Mouse (Mus musculus): Measurements from ENCODE around the gene 1700028P14Rik.
"Not testable (repeated sequence)": the region's sequence is repeated elsewhere in the genome, so short reads cannot be mapped to it uniquely, and the experiment has no call there.

Gene 1700028P14Rik
- long read RNA-seq, experiment 1: 0 reads
- long read RNA-seq, experiment 2: 0 reads

- intact Hi-C loops (cut with DNase I): no loop called here
Observed at GRCm38 (mm10) chr19:23652644-23653043, at the start of gene 1700028P14Rik. 1700028P14Rik (minus strand) TSS chr19:23652812.

DNA sequence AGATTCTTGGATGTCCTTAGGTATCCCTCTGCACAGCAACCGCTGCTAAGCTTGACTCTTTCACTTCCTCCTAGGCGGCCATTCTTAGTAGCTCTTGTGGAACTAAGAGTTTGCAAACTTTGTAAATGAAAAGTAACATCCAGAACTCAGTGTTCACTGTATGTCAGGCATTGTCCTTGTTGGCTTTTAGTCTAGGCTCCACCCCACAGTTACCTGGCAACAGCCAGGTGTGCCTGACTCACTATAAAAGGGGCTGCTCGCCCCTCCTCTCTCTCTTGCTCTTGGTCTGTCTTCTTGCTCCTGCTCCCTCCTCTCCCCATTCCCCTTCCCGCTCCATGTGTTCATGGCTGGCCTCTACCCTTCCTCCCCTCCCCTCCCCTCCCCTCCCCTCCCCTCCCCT is 46.5 kb upstream of the 1700028P14Rik start:
- intact Hi-C loops (cut with DNase I): no loop called here

DNA sequence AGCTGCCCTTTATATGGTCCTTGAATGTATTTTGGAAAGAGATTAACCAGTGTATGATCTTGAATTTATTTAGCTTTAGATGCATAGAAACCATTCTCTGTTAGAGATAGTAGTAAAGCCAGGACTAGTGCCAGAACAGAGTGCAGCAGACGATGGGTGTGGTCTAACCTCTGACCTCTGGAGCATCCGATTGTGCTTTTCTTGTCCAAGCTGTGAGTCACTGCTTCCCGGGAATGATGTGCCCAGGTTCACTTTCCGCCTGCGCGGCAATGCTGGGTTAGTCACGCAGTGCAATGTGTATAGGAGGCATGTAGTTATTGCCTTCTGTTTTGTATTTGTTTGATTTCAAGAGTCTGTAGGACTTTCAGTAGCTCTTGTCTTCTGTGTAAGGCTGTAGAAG is 45.8 kb upstream of the 1700028P14Rik start:
- intact Hi-C loops (cut with DNase I): no loop called here

- intact Hi-C loops (cut with DNase I): no loop called here
Observed at GRCm38 (mm10) chr19:23697861-23698260, 45.2 kb upstream of the 1700028P14Rik start.

DNA sequence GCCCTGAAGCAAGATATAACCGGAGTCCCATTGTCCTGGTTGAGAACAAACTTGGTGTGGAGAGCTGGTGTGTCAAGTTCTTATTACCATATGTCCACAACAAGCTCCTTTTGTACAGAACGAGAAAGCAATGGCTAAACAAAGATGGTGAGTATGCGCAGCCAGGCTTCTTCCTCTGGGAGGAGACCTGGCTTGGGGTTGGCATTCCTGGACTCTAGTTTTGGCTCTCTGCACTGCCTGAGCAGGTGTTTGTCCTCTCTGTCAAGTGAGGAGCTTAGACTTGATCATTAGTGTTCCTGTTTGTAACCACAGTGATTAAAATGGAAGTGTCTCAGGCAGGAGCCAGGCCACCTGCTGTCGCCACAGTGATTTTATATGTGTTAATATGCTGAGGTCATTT is 41.7 kb upstream of the 1700028P14Rik start:
- intact Hi-C loops (cut with DNase I): no loop called here

DNA sequence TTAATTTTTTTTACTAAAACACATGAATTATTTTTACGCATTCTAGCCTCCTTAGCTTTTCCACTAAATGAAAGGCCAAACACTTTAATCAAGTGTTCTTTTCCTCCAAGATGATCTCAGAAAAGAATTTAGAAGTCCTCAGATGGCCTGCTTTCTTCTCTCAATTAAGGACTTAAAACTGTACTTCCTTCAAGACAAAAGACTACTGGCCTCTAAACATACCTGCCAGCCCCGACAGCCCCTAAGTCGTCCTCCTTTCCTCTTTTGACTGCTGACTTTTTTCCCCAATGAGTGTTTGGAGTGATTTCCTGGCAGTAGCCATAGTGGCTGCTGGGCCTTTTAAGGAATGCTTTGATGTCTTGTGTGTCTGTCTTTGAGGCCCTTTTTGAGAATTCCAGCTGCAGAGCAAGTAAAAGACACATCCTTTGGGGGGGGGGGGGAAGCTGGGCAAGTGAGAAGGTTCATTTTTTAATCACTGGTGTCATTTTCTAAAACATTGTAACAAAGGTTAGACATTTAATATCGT is 35.9 kb upstream of the 1700028P14Rik start:
- intact Hi-C loops (cut with DNase I): no loop called here

- intact Hi-C loops (cut with DNase I): loop anchor here (2.0 kb wide), 1 partner anchor 71 kb away; the partner anchor contains the start of gene Apba1
Observed at GRCm38 (mm10) chr19:23687296-23688021, 34.8 kb upstream of the 1700028P14Rik start, which contains the start of gene Ptar1. Ptar1 (plus strand) TSS chr19:23687429.

DNA sequence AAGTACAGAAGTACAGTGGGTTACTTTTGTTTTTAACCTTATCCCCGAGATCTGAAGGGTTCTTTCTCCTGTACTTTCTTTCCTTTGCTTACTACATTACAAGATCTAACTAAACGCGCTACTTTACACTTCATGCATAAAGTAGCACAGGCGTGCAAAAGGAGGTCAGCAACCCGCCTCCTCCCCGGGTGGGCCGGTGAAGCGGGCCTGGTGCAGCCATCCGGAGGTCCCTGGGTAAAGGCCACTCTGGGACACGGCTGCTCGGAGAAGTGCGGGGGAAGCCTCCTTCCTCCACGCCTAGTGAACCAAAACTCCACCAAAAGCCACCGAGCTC is 34.3 kb upstream of the 1700028P14Rik start:
- intact Hi-C loops (cut with DNase I): loop anchor here (2.0 kb wide), 1 partner anchor 72 kb away; the partner anchor contains the start of gene Apba1

DNA sequence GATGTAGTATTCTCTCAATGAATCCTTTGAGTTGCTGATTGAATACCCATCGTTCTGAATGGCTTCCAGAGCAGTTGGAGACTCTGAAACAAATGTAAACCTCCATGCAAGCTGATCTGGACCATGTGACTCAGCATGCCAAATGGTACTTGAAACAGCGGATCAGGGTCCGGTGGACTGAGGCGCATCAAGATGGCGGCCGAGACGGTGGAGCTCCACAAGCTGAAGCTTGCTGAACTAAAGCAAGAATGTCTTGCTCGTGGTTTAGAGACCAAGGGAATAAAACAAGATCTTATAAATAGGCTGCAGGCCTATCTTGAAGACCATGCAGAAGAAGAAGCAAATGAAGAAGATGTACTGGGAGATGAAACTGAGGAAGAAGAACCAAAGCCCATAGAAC is 23.0 kb upstream of the 1700028P14Rik start:
- intact Hi-C loops (cut with DNase I): not testable (repeated sequence)

GRCm38 (mm10) chr19:23673021-23673420 is 20.4 kb upstream of the 1700028P14Rik start:
- intact Hi-C loops (cut with DNase I): no loop called here

DNA sequence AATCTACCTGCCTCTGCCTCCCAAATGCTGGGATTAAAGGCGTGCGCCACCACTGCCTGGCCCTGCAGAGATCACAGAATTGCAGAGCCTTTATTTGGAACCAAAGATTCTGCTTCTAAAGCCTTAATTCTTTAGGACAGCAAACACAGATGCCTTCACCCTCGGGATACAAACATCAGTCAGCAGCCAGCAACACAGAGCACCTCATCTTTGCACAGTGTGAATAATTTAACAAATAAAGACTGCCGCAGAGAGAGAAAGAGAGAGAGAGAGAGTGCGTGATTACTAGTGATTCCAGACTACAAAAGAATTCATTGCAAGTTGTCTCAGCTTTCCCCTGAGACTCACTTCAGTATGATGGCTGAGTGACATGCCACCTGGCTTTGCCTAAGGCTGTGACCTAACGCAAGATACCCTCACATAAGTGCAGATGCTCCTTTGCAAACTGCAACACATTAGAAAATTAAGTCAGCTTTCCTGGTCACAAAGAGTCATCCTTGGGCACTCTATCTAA is 15.6 kb upstream of the 1700028P14Rik start:
- intact Hi-C loops (cut with DNase I): no loop called here

GRCm38 (mm10) chr19:23664083-23664482 is 11.5 kb upstream of the 1700028P14Rik start:
- intact Hi-C loops (cut with DNase I): no loop called here

DNA sequence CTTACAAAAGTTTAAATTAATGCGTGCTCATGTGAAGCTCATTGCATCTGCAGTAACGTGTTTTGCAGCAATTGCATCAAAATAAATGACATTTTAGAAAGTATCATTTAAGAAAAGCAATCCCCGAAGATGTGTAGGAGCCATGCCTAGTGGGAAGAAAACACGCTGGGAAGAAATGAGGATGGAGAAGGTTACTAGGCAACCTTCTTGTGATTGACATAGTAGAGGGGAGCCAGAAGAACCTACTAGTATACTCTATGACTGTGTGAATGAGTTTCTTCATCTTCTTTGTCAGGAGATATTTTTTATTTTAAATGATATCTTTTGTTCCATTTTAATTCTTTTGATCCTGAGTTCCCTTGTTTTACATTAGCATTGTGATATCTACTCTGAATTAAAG is 5.7 kb upstream of the 1700028P14Rik start:
- intact Hi-C loops (cut with DNase I): no loop called here

GRCm38 (mm10) chr19:23657261-23657932 is 4.8 kb upstream of the 1700028P14Rik start:
- intact Hi-C loops (cut with DNase I): no loop called here

GRCm38 (mm10) chr19:23653154-23653553 is 542 bp upstream of the 1700028P14Rik start:
- intact Hi-C loops (cut with DNase I): no loop called here

DNA sequence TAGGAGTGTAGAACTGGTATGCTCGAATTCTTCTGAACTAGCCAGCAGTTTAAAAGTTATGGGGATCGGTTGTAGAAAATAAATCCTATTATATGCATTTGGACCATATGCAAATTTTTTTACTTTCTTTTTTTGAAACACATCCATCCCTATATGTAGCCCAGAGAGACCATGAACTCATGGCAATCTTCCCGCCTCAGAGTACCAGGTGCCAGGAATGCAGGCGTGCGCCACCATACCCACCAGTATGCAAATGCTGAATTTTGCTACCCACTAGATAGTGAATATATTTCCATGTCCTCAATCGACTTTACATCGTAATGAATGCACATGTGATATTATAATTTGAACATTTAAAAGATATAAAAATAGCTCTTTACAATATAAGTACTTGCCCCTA is 5.3 kb downstream of the 1700028P14Rik start:
- intact Hi-C loops (cut with DNase I): no loop called here

GRCm38 (mm10) chr19:23645347-23645746 is 7.3 kb downstream of the 1700028P14Rik start:
- intact Hi-C loops (cut with DNase I): no loop called here

GRCm38 (mm10) chr19:23643819-23644218 is 8.8 kb downstream of the 1700028P14Rik start:
- intact Hi-C loops (cut with DNase I): no loop called here

DNA sequence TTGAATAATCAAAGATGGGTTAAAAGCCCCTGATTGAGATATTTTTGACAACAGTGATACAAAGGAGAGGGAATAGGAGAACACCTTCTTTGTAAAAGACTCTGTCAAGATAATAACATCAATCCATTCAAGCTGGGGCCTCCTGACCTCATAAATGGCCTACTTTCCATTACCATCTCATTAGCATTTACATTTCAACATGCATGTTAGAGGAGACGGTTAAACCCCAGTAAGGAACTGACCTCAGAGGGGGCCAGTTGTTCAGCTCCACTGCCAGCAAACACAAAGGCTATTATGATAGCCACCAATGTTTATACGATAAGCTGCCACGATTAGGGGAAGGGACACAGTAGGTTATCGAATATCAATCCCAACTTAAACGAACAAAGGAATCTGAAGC is 15.8 kb downstream of the 1700028P14Rik start:
- intact Hi-C loops (cut with DNase I): no loop called here

DNA sequence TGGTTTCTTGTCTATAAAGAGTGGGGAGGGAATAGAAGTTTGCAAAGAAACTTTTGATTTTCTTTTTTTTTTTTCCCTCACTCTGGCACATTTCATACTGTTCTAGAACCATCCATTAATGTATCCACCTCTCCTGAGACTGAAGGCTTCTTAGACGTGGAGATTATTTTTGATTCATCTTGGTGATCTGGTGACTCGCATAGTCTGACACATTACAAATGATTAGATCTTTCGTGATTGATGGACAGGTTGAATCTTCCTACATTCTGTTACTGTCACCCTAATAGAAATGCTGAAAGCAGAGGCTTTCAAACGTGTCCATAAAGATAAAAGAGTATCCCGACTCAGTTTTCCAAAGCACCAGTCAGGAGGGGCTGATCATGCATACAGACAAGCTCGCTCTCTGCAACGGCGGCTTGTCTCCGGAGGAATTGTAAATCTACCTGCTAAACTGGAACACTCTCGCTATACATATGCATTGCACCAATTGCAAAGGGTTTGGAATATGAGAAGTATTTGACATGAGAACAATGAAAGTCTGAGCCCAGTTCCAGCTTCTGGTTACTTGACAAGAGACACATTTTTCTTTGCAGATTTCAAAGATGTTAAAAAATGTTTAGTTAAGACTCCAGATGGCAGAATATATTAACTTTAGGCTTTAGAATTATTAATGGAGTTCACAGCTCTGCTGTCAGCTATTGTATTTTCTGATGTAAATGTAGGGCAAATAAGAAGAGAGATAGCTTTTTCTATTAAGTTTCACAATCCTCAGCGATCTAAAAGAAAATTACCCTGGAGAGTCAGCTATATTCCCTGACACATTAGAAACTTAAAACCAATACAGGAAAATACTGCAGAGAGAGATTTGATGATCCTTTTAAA is 20.8 kb downstream of the 1700028P14Rik start:
- intact Hi-C loops (cut with DNase I): no loop called here

- intact Hi-C loops (cut with DNase I): no loop called here
Observed at GRCm38 (mm10) chr19:23614268-23614667, 38.3 kb downstream of the 1700028P14Rik start.
